Mouse (Mus musculus) heart, postnatal 0 days (tissue): ENCODE data around the gene Gm49601.

Experiments
- CTCF ChIP-seq: IDR thresholded peaks from 2 replicates; pipeline ENCODE4 v1.5.1; 2016; ENCODE audit warnings: antibody characterized with exemption, control low read depth, low read depth
- EP300 ChIP-seq: IDR thresholded peaks from 2 replicates; pipeline ENCODE4 v1.6.1; 2016; ENCODE audit warnings: antibody characterized with exemption, low read depth

GRCm38 (mm10) chr16:18577071-18577470 is 49.2 kb downstream of the Gm49601 start:
- TF ChIP-seq EP300 (no peak), CTCF (no peak)
